Mouse (Mus musculus) forebrain, embryonic 14.5 days (tissue): ENCODE data around the gene Tsc22d1. TPM values are rescaled to one million over a fixed set of nuclear protein-coding genes. Genes with fewer than 3 reads are reported as not detected.

Source experiments
- ATAC-seq: fragments of 200-750 bp; cut with Nextera tagmentation; 2 replicates; pipeline ENCODE4 v1.8.0; 2017; ENCODE audit warnings: mild to moderate bottlenecking, moderate library complexity
- DNase-seq: peaks from one replicate; pipeline ENCODE4 v3.0.0-alpha.2; 2015; ENCODE audit warnings: low spot score
- H3K27ac ChIP-seq: fragments of 300-500 bp; sonication (generic); 2 replicates; pipeline ENCODE4 v1.5.1; 2014; ENCODE audit warnings: low read depth, mild to moderate bottlenecking, control low read depth, low read length, moderate library complexity
- H3K27me3 ChIP-seq: fragments of 300-500 bp; sonication (generic); replicated peaks from 2 replicates; pipeline ENCODE4 v1.6.1; 2014; ENCODE audit warnings: low read length, control low read depth, mixed read lengths; ENCODE audit not compliant: control insufficient read depth, insufficient read depth
- H3K36me3 ChIP-seq: fragments of 300-500 bp; sonication (generic); 2 replicates; pipeline ENCODE4 v1.6.1; 2014; ENCODE audit warnings: low read length, control low read depth; ENCODE audit not compliant: control insufficient read depth, insufficient read depth
- H3K4me1 ChIP-seq: fragments of 300-500 bp; sonication (generic); 2 replicates; pipeline ENCODE4 v1.6.1; 2014; ENCODE audit warnings: antibody characterized with exemption, low read length, control low read depth; ENCODE audit not compliant: control insufficient read depth, insufficient read depth
- H3K4me2 ChIP-seq: fragments of 300-500 bp; sonication (generic); 2 replicates; pipeline ENCODE4 v1.6.1; 2014; ENCODE audit warnings: mild to moderate bottlenecking, control low read depth, low read length
- H3K4me3 ChIP-seq: fragments of 300-500 bp; sonication (generic); 2 replicates; pipeline ENCODE4 v1.5.1; 2014; ENCODE audit warnings: low read depth, low read length, control low read depth
- H3K9ac ChIP-seq: fragments of 300-500 bp; sonication (generic); 2 replicates; pipeline ENCODE4 v1.6.1; 2014; ENCODE audit warnings: mild to moderate bottlenecking, low read length, control low read depth, moderate library complexity
- H3K9me3 ChIP-seq: fragments of 300-500 bp; sonication (generic); replicated peaks from 2 replicates; pipeline ENCODE4 v1.6.1; 2016; ENCODE audit warnings: low read length, control low read depth, mixed read lengths; ENCODE audit not compliant: control insufficient read depth
- WGBS: fragments of 180-500 bp; shearing (Covaris S2); extraction: QIAGEN DNeasy Blood & Tissue Kit; methylation state at CpG from one replicate; pipeline ENCODE4 v1.1.7; 2014; 5-methylcytosine and 5-hydroxymethylcytosine counted together
- polyA plus RNA-seq: library from polyadenylated mRNA; unstranded; fragments of >200 nt; fragmentation: Nextera tagmentation; extraction: Ambion mirVana; gene quantifications from 2 replicates; pipeline ENCODE4 v1.2.1, GENCODE M21; 2014

The Tsc22d1 gene
- polyA plus RNA-seq, 1 experiment from 2014 or later: 854 TPM

DNA sequence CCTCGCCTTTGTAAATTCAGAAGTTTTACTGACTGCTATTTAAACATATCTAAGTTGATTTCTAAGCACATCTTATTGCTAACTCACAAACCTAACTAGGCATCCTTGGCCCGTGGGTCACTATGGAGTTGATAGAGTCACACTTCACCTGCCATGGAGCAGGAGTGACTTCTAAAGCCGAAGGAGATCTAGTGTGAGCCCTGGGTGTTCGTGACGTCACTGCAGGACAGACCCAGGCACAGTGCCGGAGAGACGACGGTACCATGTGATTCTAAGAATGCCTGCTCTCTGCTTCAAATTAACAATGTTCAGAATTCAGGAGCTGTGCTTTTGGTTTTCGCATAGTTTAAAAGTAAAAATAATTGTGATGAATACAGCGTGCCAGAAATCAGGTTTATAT lies 93.9 kb downstream of the Tsc22d1 start:
- Histone ChIP-seq H3K4me1 (peaks cover 21% of the 10 kb centered on the region), H3K4me2 (no peak overlapping the region), H3K36me3 (peaks cover 34% of the 10 kb centered on the region), H3K27ac (no peak overlapping the region), H3K4me3 (no peak overlapping the region), H3K9ac (no peak overlapping the region), H3K27me3 (no peaks in the 10 kb centered on the region), H3K9me3 (no peaks in the 10 kb centered on the region)
- DNase-seq (no peak), ATAC-seq (no peak)
- 81% methylated on average over 10 of the region's 10 CpGs for WGBS

- no peak for ATAC-seq
Measured at GRCm38 (mm10) chr14:76511971-76512370, 97.2 kb downstream of the Tsc22d1 start.

GRCm38 (mm10) chr14:76513395-76514049 lies 98.8 kb downstream of the Tsc22d1 start:
- H3K9me3 ChIP-seq: no peaks in the 10 kb centered on the region
- no peak overlapping the region for H3K4me3 ChIP-seq
- H3K36me3 ChIP-seq: peaks cover 12% of the 10 kb centered on the region
- 0 out of 2 replicates have a peak overlapping the region, but pooled peaks have one; percentile 5 for H3K27ac ChIP-seq
- H3K4me2 ChIP-seq: no peak overlapping the region
- H3K9ac ChIP-seq: no peak overlapping the region
- peaks cover 11% of the 10 kb centered on the region; the same call in 1 of the 2 replicates for H3K4me1 ChIP-seq
- DNase-seq: no peak
- WGBS: 14% methylated on average over 11 of the region's 11 CpGs
- ATAC-seq: peak; percentile 40; the same call in 1 of the 2 replicates
- H3K27me3 ChIP-seq: no peaks in the 10 kb centered on the region

More at GRCm38 (mm10) chr14:76511971-76512370, 97.2 kb downstream of the Tsc22d1 start:
- Histone ChIP-seq H3K4me2 (no peak overlapping the region), H3K36me3 (peaks cover 26% of the 10 kb centered on the region), H3K27ac (no peak overlapping the region), H3K27me3 (no peaks in the 10 kb centered on the region), H3K9me3 (no peaks in the 10 kb centered on the region), H3K4me3 (no peak overlapping the region), H3K4me1 (peaks cover 21% of the 10 kb centered on the region), H3K9ac (no peak overlapping the region)
- WGBS: 89% methylated on average over 7 of the region's 7 CpGs
- DNase-seq: no peak

- DNase-seq (no peak), ATAC-seq (no peak)
- Histone ChIP-seq H3K9ac (no peak overlapping the region), H3K4me2 (no peak overlapping the region), H3K36me3 (peaks cover 8% of the 10 kb centered on the region), H3K9me3 (no peaks in the 10 kb centered on the region), H3K27ac (no peak overlapping the region), H3K27me3 (no peaks in the 10 kb centered on the region), H3K4me3 (no peak overlapping the region), H3K4me1 (peaks cover 11% of the 10 kb centered on the region; the same call in 1 of the 2 replicates)
- WGBS: 40% methylated on average over 6 of the region's 6 CpGs
Measured at GRCm38 (mm10) chr14:76514050-76514585, 99.4 kb downstream of the Tsc22d1 start.

DNA sequence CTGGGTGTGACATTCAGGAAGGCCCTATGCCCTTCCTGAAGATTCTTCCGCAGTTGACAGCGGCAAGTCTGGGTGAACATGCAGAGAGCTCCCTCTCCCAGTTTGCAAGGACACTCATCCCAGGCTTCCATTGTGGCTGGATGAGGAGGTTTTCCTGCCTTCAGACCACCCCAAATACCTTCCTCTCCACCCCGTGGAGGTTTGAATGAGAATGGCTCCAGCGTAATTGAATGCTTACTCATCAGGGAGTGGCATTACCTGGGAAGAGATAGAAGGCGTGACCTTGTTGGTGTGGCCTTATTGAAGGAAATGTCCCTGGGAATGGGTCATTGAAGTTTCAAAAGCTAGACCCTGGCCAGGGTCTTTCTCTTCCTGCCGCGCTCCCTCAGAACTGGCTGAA lies 100.9 kb downstream of the Tsc22d1 start:
- no peak for ATAC-seq
- WGBS: 63% methylated on average over 7 of the region's 7 CpGs

GRCm38 (mm10) chr14:76518217-76518616 lies 103.5 kb downstream of the Tsc22d1 start:
- peaks cover 9% of the 10 kb centered on the region; the same call in 1 of the 2 replicates for H3K4me1 ChIP-seq
- H3K4me2 ChIP-seq: no peak overlapping the region
- no peak overlapping the region for H3K9ac ChIP-seq
- ATAC-seq (no peak), DNase-seq (no peak)
- H3K27me3 ChIP-seq: no peaks in the 10 kb centered on the region
- 88% methylated on average over 5 of the region's 5 CpGs for WGBS
- no peaks in the 10 kb centered on the region for H3K36me3 ChIP-seq
- H3K27ac ChIP-seq: no peak overlapping the region
- no peaks in the 10 kb centered on the region for H3K9me3 ChIP-seq
- no peak overlapping the region for H3K4me3 ChIP-seq

More for the DNA sequence above, 100.9 kb downstream of the Tsc22d1 start:
- no peak overlapping the region for H3K4me3 ChIP-seq
- no peaks in the 10 kb centered on the region for H3K9me3 ChIP-seq
- no peak overlapping the region for H3K9ac ChIP-seq
- H3K4me2 ChIP-seq: no peak overlapping the region
- no peaks in the 10 kb centered on the region for H3K36me3 ChIP-seq
- no peak overlapping the region for H3K27ac ChIP-seq
- H3K4me1 ChIP-seq: peaks cover 11% of the 10 kb centered on the region; the same call in 1 of the 2 replicates
- H3K27me3 ChIP-seq: no peaks in the 10 kb centered on the region
- DNase-seq: no peak

DNA sequence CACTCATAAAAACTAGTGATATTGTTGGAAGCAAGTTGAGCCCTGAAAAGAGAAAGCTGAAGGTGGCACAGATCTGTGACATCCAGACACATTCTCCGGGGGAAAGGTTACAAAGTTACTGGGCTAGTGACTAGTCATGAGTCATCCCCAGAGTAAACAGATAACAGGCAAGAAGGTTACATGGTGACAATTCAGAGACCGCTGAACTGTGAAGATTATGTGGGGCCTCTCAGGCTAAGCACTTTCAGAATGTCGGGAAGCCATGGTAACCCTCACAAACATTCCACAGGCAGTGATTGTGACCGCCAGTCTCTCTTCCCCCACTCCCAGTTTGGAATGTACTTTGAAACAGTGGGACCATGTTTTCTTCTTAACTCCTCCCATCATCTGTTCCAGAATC lies 105.8 kb downstream of the Tsc22d1 start:
- Histone ChIP-seq H3K9me3 (no peaks in the 10 kb centered on the region), H3K4me2 (no peak overlapping the region), H3K4me3 (no peak overlapping the region), H3K9ac (no peak overlapping the region), H3K36me3 (no peaks in the 10 kb centered on the region), H3K4me1 (no peaks in the 10 kb centered on the region), H3K27me3 (no peaks in the 10 kb centered on the region), H3K27ac (no peak overlapping the region)
- DNase-seq (no peak), ATAC-seq (no peak)
- WGBS: 76% methylated on average over 4 of the region's 4 CpGs

GRCm38 (mm10) chr14:76521308-76521707 lies 106.5 kb downstream of the Tsc22d1 start:
- WGBS: 95% methylated on average over 3 of the region's 3 CpGs
- no peak overlapping the region for H3K4me2 ChIP-seq
- no peak overlapping the region for H3K27ac ChIP-seq
- no peaks in the 10 kb centered on the region for H3K9me3 ChIP-seq
- H3K36me3 ChIP-seq: no peaks in the 10 kb centered on the region
- H3K4me1 ChIP-seq: no peaks in the 10 kb centered on the region
- no peak for ATAC-seq
- DNase-seq: no peak
- no peak overlapping the region for H3K9ac ChIP-seq
- no peak overlapping the region for H3K4me3 ChIP-seq
- H3K27me3 ChIP-seq: no peaks in the 10 kb centered on the region

GRCm38 (mm10) chr14:76523344-76523743 lies 108.6 kb downstream of the Tsc22d1 start:
- Histone ChIP-seq H3K4me1 (no peaks in the 10 kb centered on the region), H3K36me3 (no peaks in the 10 kb centered on the region), H3K9ac (no peak overlapping the region), H3K9me3 (no peaks in the 10 kb centered on the region), H3K4me2 (no peak overlapping the region), H3K27ac (no peak overlapping the region), H3K27me3 (no peaks in the 10 kb centered on the region), H3K4me3 (no peak overlapping the region)
- ATAC-seq (no peak), DNase-seq (no peak)
- 98% methylated on average over 1 of the region's 1 CpGs for WGBS
